Mouse (Mus musculus): ENCODE data around the gene Slc25a25. TPM values are rescaled to one million over a fixed set of nuclear protein-coding genes. Genes with fewer than 3 reads are reported as not detected.

Gene Slc25a25
- polyA plus RNA-seq, 1 experiment from 2014 or later, result 8.7 TPM

DNA sequence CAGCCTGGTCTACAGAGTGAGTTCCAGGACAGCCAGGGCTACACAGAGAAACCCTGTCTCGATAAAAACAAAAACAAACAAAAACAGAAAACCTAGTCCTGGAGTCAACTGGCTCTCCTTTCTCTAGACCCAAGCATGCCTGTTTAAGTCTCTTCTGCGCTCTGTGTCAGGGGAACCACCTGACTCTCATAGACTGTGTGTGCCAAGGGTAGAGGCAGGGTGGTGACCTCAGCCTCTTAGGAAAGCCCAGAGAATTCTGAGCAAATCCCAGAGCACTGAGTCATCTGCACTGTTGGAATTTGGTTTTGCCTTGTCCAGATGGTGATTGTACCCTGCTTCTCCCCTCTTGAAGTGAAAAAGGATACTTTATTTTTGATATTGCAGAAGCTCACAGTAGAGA, 7.1 kb upstream of the Slc25a25 start:
- ATAC-seq (ENCODE audit: low read depth) (no peak), DNase-seq (no peak)
- H3K9me3 ChIP-seq (replicated peaks), result no peaks in the 10 kb centered on the region
- H3K4me1 ChIP-seq (replicated peaks), result peaks cover 11% of the 10 kb centered on the region
- peaks cover 12% of the 10 kb centered on the region; the same call in 1 of the 2 replicates for H3K36me3 ChIP-seq
- no peak overlapping the region for H3K27ac ChIP-seq
- H3K4me2 ChIP-seq, result no peak overlapping the region
- no peaks in the 10 kb centered on the region for H3K27me3 ChIP-seq
- 67% methylated on average over 2 of the region's 2 CpGs for WGBS (ENCODE audit: insufficient replicate concordance)
- no peak overlapping the region for H3K9ac ChIP-seq
- no peak overlapping the region for H3K4me3 ChIP-seq (replicated peaks)

DNA sequence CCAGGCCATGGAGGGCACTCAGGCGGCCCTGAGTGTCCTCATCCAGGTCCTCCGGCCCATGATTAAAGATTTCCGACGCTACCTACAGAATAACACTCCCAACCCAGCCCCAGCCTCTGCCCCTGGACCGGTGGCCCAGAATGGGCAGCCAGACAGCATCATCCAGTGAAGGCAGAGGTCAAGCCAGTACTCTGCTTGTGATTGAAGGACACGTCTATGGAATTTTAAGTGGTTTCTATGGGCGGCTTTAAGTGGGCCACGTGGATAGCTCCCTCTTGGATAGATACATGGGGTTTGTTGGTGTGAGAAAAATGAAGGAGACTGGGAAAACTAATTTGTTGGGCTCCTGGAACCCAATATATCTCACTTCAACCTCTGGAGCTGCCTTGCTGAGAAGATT, 3.9 kb upstream of the Slc25a25 start:
- no peaks in the 10 kb centered on the region for H3K27me3 ChIP-seq
- DNase-seq (no peak), ATAC-seq (ENCODE audit: low read depth) (no peak)
- H3K27ac ChIP-seq, result no peak overlapping the region
- no peak overlapping the region for H3K4me3 ChIP-seq (replicated peaks)
- H3K4me2 ChIP-seq, result no peak overlapping the region
- H3K36me3 ChIP-seq, result peaks cover 12% of the 10 kb centered on the region; the same call in 1 of the 2 replicates
- H3K4me1 ChIP-seq (replicated peaks), result peaks cover 31% of the 10 kb centered on the region
- H3K9me3 ChIP-seq (replicated peaks), result no peaks in the 10 kb centered on the region
- WGBS (ENCODE audit: insufficient replicate concordance), result 78% methylated on average over 8 of the region's 8 CpGs
- H3K9ac ChIP-seq, result no peak overlapping the region

DNA sequence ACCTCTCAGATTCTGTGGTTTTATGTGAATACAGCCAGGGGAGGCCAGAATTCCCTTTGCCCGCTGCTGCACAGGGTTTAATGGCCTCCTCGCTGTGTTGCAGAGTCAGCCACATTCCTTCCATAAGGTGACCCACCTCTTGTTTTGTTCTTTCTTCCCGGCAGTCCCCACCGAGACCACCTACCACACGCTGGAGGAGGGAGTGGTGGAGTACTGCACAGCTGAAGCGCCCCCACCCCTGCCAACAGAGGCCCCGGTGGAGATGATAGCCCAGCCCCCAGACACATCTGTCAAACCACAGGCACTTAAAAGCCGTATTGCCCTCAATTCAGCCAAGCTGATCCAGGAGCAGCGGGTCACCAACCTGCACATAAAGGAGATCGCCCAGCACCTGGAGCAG, 3.4 kb upstream of the Slc25a25 start:
- WGBS (ENCODE audit: insufficient replicate concordance), result 81% methylated on average over 10 of the region's 10 CpGs
- Histone ChIP-seq H3K27ac (no peak overlapping the region), H3K27me3 (no peaks in the 10 kb centered on the region), H3K4me3 (replicated peaks) (no peak overlapping the region), H3K36me3 (peaks cover 12% of the 10 kb centered on the region; the same call in 1 of the 2 replicates), H3K4me1 (replicated peaks) (peaks cover 36% of the 10 kb centered on the region), H3K4me2 (no peak overlapping the region), H3K9ac (no peak overlapping the region; the same call in 1 of the 2 replicates), H3K9me3 (replicated peaks) (no peaks in the 10 kb centered on the region)
- DNase-seq, result no peak
- no peak for ATAC-seq (ENCODE audit: low read depth)

DNA sequence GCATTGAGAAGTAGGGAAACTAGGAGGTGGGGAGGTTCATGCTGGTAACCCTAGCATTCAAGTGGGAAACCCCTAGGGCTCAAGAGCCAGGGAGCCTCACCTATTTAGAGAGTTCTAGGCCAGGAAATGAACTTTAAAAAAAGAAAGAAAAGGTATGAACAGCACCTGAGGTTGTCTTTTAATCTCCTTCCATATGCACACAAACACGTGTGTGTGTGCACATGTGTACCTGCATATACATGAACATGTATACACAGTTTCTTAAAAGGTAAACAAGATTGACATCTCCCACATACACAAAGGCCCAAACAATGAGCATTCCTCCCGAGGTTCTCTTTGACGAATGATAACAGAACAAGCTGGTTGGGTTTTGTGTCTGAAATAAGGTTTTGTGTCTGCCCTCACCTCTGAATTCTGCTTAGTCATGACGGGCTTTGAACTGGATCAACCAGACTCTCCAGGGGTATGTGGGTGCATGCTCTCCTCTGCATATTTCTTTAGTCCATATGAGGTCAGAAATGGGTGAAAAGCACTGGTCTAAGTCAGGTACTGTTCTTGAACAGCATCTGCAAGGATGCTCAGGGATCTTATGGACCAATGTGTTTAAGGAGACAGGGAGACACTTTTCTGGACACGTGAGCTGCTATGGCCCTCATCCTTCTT, 2.5 kb upstream of the Slc25a25 start:
- Histone ChIP-seq H3K4me1 (replicated peaks) (peaks cover 45% of the 10 kb centered on the region), H3K9me3 (replicated peaks) (no peaks in the 10 kb centered on the region), H3K27ac (0 out of 2 replicates have a peak overlapping the region, but pooled peaks have one; percentile 24), H3K4me2 (peak overlapping the region; percentile 69; the same call in 1 of the 2 replicates), H3K9ac (no peak overlapping the region), H3K27me3 (no peaks in the 10 kb centered on the region), H3K4me3 (replicated peaks) (no peak overlapping the region), H3K36me3 (peaks cover 12% of the 10 kb centered on the region; the same call in 1 of the 2 replicates)
- no peak for DNase-seq
- 61% methylated on average over 5 of the region's 5 CpGs for WGBS (ENCODE audit: insufficient replicate concordance)
- no peak for ATAC-seq (ENCODE audit: low read depth)

DNA sequence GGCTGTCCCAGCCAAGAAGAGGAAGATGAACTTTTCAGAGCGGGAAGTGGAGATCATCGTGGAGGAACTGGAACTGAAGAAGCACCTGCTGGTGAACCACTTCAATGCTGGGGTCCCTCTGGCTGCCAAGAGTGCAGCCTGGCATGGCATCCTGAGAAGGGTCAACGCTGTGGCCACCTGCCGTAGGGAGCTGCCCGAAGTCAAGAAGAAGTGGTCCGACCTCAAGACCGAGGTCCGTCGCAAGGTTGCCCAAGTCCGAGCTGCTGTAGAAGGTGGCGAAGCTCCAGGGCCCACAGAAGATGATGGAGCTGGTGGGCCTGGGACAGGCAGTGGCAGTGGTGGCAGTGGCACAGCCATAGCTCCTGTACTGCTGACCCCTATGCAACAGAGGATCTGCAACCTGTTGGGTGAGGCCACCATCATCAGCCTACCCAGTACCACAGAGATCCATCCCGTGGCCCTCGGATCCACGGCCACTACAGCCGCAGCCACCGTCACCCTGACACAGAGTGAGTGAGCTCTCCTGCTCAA, 1.3 kb upstream of the Slc25a25 start:
- no peaks in the 10 kb centered on the region for H3K27me3 ChIP-seq
- H3K27ac ChIP-seq, result peak overlapping the region; percentile 71
- no peak for ATAC-seq (ENCODE audit: low read depth)
- H3K9ac ChIP-seq, result peak overlapping the region; percentile 62
- no peaks in the 10 kb centered on the region for H3K9me3 ChIP-seq (replicated peaks)
- no peak for DNase-seq
- 85% methylated on average over 16 of the region's 16 CpGs for WGBS (ENCODE audit: insufficient replicate concordance)
- peaks cover 54% of the 10 kb centered on the region for H3K4me1 ChIP-seq (replicated peaks)
- peak overlapping the region; percentile 69 for H3K4me2 ChIP-seq
- peaks cover 12% of the 10 kb centered on the region; the same call in 1 of the 2 replicates for H3K36me3 ChIP-seq
- peak overlapping the region; percentile 54 for H3K4me3 ChIP-seq (replicated peaks)

DNA sequence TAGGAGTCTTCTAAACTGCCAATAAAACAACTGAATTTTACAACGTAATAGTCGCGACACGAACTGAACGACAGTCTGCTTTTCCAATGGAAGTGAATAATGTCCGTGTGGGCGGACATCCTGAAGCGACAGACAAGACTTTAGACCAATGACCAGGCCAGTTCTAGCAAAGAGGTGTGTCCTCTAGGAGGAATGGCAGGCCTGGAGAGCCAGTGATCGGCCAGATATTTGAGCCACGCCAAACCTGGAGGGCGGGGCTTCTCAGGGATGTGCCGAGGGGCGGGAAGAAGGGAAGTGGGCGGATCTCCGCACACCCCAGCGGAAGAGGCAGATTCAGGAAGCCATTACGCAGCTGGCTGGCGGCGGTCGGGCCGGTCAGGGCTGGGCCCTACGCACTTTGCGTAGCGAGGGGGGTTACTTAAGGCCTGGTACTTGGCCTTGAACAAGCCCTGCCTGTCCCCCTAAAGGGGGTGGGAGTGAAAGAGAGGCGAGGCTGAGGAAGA, 676 bp upstream of the Slc25a25 start:
- peak overlapping the region; percentile 73 for H3K9ac ChIP-seq
- H3K27ac ChIP-seq, result peak overlapping the region; percentile 97
- under 1% methylated on average over 25 of the region's 25 CpGs for WGBS (ENCODE audit: insufficient replicate concordance)
- H3K4me1 ChIP-seq (replicated peaks), result peaks cover 60% of the 10 kb centered on the region
- DNase-seq (peak; percentile 98), ATAC-seq (ENCODE audit: low read depth) (peak; percentile 93)
- H3K9me3 ChIP-seq (replicated peaks), result no peaks in the 10 kb centered on the region
- peaks cover 12% of the 10 kb centered on the region; the same call in 1 of the 2 replicates for H3K36me3 ChIP-seq
- H3K4me3 ChIP-seq (replicated peaks), result peak overlapping the region; percentile 87
- no peaks in the 10 kb centered on the region for H3K27me3 ChIP-seq
- H3K4me2 ChIP-seq, result peak overlapping the region; percentile 98

DNA sequence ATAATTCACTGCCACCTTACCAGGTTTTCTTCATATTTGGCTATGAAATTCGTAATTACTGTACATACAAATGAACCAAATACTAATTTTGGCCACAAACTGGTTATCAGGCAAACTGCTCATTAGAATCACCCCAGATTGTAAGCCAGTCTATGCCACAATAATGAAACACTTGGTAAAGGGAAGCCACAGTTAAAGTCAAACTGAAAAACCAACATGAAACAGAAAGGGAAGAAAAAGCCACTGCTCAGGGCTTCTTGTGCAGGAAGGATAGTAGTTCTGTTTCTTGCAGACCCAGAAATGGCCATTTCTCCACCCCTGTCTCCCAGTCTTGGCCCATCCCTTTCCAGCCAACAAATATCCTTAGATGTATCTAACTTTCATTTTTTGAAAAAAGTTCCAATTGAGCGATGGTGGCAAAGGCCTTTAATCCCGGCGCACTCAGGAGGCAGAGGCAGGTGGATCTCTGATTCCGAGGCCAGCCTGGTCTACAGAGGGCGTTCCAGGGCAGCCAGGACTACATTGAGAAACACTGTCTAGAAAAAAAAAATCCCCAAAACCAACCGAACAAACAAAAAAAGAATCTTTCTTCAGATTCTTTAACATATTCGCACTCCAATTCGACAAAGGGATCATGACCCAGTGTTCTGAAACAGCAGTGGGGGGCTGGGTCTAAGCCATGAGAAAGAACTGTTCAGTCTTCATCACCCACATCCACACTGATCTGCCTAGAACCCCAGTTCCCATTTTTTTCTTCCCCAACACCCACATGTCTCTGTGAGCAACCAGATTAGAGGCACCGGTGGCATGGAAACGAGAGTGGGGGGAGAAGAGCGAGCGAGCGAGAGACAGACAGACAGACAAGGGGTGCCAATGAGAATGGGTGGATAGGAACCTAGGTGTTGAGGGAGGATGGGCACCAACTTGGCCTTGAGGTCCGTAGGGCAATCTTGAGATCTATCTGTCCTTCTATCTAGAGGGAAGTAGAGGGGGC, 1.2 kb downstream of the Slc25a25 start, which contains the start of gene Naif1:
TSS of gene Naif1 (plus strand) at position 697 of the 994 bp plus-strand sequence.
- no peak for ATAC-seq (ENCODE audit: low read depth)
- Histone ChIP-seq H3K4me1 (replicated peaks) (peaks cover 73% of the 10 kb centered on the region), H3K27ac (peak within 1 kb of the TSS; percentile 90), H3K4me3 (replicated peaks) (peak within 1 kb of the TSS; percentile 87), H3K9me3 (replicated peaks) (no peaks in the 10 kb centered on the region), H3K9ac (peak within 1 kb of the TSS; percentile 93), H3K36me3 (peaks cover 10% of the 10 kb centered on the region), H3K4me2 (peak within 1 kb of the TSS; percentile 98), H3K27me3 (no peaks in the 10 kb centered on the region)
- WGBS (ENCODE audit: insufficient replicate concordance), result 52% methylated on average over 15 of the region's 15 CpGs
- no peak for DNase-seq

DNA sequence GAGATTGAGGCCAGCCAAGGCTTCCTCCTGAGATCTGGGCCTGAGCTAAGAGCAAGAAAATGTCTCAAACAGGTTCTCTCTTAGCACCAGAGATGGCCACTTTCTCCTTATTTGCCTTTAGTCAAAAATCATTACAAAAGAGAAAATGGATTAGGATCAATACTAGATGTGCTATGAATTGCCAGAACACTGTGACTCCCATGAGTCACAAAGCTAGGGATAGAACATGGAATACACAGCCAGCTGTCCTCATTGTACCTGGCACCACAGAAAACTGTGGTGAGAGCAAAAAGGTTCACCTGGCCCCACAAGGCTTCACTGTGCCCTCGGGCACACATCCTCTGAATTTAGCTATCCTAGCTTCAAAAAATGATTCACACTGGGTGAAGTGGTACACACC, 2.8 kb downstream of the Slc25a25 start:
- Histone ChIP-seq H3K27ac (peak overlapping the region; percentile 25; the same call in 1 of the 2 replicates), H3K4me1 (replicated peaks) (peaks cover 74% of the 10 kb centered on the region), H3K9me3 (replicated peaks) (no peaks in the 10 kb centered on the region), H3K4me3 (replicated peaks) (no peak overlapping the region), H3K27me3 (no peaks in the 10 kb centered on the region), H3K9ac (no peak overlapping the region), H3K4me2 (no peak overlapping the region), H3K36me3 (peaks cover 11% of the 10 kb centered on the region; the same call in 1 of the 2 replicates)
- ATAC-seq (ENCODE audit: low read depth) (no peak), DNase-seq (no peak)
- WGBS (ENCODE audit: insufficient replicate concordance), result 68% methylated on average over 1 of the region's 1 CpGs

DNA sequence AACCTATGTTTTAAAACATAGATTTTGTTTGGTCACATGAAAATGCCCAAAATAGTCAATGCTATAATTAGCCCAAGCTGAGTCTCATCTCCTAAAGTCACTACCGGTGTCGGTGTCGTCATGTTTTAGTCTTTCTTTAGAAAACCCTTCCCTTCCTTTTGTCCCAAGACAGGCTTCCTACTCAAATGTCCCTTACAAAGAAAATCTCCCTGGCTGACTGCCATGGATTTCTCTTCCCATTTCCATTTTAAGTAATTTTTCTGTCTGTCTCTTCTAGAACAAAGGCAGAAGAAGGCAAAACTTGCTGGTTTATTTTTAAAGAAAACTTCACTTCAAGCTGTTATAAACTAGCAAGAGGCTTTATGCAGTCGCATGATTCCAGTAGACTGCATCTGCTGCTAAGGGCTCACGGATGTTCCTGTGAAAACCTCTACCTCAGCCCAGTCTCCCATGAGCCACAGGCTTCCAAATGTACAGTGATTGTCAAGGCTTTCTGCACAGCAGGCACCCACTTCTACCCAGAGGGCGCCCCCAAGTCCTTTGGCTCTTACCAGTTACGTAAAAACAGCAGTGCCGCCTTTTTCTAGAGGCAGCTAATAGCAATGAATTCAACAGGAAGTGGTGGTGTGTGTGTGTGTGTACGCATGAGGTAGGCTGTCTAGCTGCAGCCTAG, 3.8 kb downstream of the Slc25a25 start:
- peaks cover 74% of the 10 kb centered on the region for H3K4me1 ChIP-seq (replicated peaks)
- no peaks in the 10 kb centered on the region for H3K27me3 ChIP-seq
- DNase-seq (no peak), ATAC-seq (ENCODE audit: low read depth) (no peak)
- WGBS (ENCODE audit: insufficient replicate concordance), result 49% methylated on average over 9 of the region's 9 CpGs
- H3K9ac ChIP-seq, result 0 out of 2 replicates have a peak overlapping the region, but pooled peaks have one; percentile 27
- peak overlapping the region; percentile 23; the same call in 1 of the 2 replicates for H3K4me2 ChIP-seq
- H3K36me3 ChIP-seq, result peaks cover 11% of the 10 kb centered on the region; the same call in 1 of the 2 replicates
- peak overlapping the region; percentile 63; the same call in 1 of the 2 replicates for H3K27ac ChIP-seq
- no peaks in the 10 kb centered on the region for H3K9me3 ChIP-seq (replicated peaks)
- H3K4me3 ChIP-seq (replicated peaks), result peak overlapping the region; percentile 6; the same call in 1 of the 2 replicates

DNA sequence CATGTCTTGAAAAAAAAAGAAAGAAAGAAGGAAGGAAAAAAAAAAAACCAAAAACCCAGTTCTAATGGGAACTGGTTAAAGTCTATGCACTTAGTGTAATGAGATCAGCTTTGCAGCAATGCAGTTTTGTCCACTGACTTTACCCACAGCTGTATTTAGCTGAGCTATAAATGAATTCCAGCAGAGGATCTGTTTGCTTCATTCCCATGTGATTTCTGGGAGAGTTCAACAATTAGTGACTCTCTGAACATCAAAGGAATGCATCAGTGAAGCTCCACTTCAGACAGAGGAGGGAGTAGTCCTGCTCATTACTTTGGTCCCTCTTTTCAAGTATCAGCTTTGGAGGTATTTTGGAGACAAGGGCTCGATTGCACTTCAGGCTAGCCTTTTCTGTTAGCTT, 5.7 kb downstream of the Slc25a25 start:
- H3K9me3 ChIP-seq (replicated peaks), result no peaks in the 10 kb centered on the region
- no peak overlapping the region for H3K27ac ChIP-seq
- no peak overlapping the region for H3K4me3 ChIP-seq (replicated peaks)
- H3K4me2 ChIP-seq, result no peak overlapping the region
- H3K36me3 ChIP-seq, result peaks cover 11% of the 10 kb centered on the region; the same call in 1 of the 2 replicates
- peaks cover 85% of the 10 kb centered on the region for H3K4me1 ChIP-seq (replicated peaks)
- DNase-seq (no peak), ATAC-seq (ENCODE audit: low read depth) (no peak)
- no peak overlapping the region for H3K9ac ChIP-seq
- WGBS (ENCODE audit: insufficient replicate concordance), result 91% methylated on average over 1 of the region's 1 CpGs
- H3K27me3 ChIP-seq, result no peaks in the 10 kb centered on the region
